Mouse (Mus musculus) CH12.LX (cell line): ENCODE measurements around the gene Krtap17-1. TPM values are rescaled to one million over a fixed set of nuclear protein-coding genes. Genes with fewer than 3 reads are reported as not detected.

Experiments used
- DNase-seq: peaks from one replicate; pipeline ENCODE4 v3.0.0-alpha.2; 2013; ENCODE audit errors: extremely low read depth
- H3K27ac ChIP-seq: 2 replicates; pipeline ENCODE4 v1.5.1; 2012; ENCODE audit warnings: low read depth, mild to moderate bottlenecking, control low read depth, moderate library complexity; ENCODE audit not compliant: insufficient read depth
- H3K27me3 ChIP-seq: replicated peaks from 2 replicates; pipeline ENCODE3; 2012; ENCODE audit warnings: inconsistent platforms
- H3K36me3 ChIP-seq, 2 experiments: replicated peaks in 1 of 2; 2 replicates each; pipeline versions ENCODE3 to v1.6.1; 2012; ENCODE audit warnings: inconsistent platforms in 1 of 2, low read length in 1 of 2, mild to moderate bottlenecking in 1 of 2, mixed read lengths in 1 of 2, moderate library complexity in 1 of 2; ENCODE audit not compliant: control insufficient read depth in 1 of 2, insufficient read depth in 1 of 2
- H3K4me1 ChIP-seq, 2 experiments: 2 replicates each; pipeline ENCODE4 v1.6.1; 2012; ENCODE audit warnings: inconsistent platforms in 1 of 2, moderate library complexity in 1 of 2; ENCODE audit not compliant: insufficient read depth in 2 of 2, control insufficient read depth in 1 of 2
- H3K4me2 ChIP-seq: 2 replicates; pipeline ENCODE4 v1.6.1; 2012; ENCODE audit warnings: low read depth, mild to moderate bottlenecking, control low read depth; ENCODE audit not compliant: poor library complexity, insufficient read depth, severe bottlenecking
- H3K4me3 ChIP-seq, 3 experiments: fragments of 150-350 bp in 1 of 3; sonication (generic) in 1 of 3; replicated peaks in 1 of 3; 2 replicates each; pipeline versions ENCODE3 to v1.5.1; 2011 to 2012; ENCODE audit warnings: low read depth in 2 of 3, low read length in 2 of 3, mild to moderate bottlenecking in 2 of 3, moderate library complexity in 2 of 3, control low read depth in 1 of 3, improper control_type of control experiment in 1 of 3, inconsistent platforms in 1 of 3, mixed read lengths in 1 of 3; ENCODE audit not compliant: poor library complexity in 1 of 3
- H3K79me2 ChIP-seq: replicated peaks from 2 replicates; pipeline ENCODE4 v1.6.1; 2012; ENCODE audit warnings: mild to moderate bottlenecking, moderate library complexity; ENCODE audit not compliant: control insufficient read depth, poor library complexity, insufficient read depth, severe bottlenecking; ENCODE audit errors: extremely low read depth
- H3K9ac ChIP-seq: 2 replicates; pipeline ENCODE4 v1.6.1; 2012; ENCODE audit warnings: low read depth, mild to moderate bottlenecking, control low read depth, moderate library complexity; ENCODE audit not compliant: insufficient read depth
- H3K9me3 ChIP-seq: replicated peaks from 2 replicates; pipeline ENCODE3; 2012; ENCODE audit warnings: low read length, inconsistent platforms, mixed read lengths
- CHD1 ChIP-seq: IDR thresholded peaks from 2 replicates; pipeline ENCODE4 v1.6.1; 2012; ENCODE audit warnings: low read depth, low read length, improper control_type of control experiment, inconsistent platforms
- CTCF ChIP-seq, 2 experiments: IDR thresholded peaks in 1 of 2; conservative IDR thresholded peaks in 1 of 2; 2 replicates each; pipeline ENCODE4 v1.5.1; 2011 to 2012; ENCODE audit warnings: low read depth in 2 of 2, low read length in 2 of 2, improper control_type of control experiment in 1 of 2, inconsistent platforms in 1 of 2, mild to moderate bottlenecking in 1 of 2, moderate library complexity in 1 of 2
- ETS1 ChIP-seq: conservative IDR thresholded peaks from 2 replicates; pipeline ENCODE4 v1.6.1; 2012; ENCODE audit warnings: low read depth, mild to moderate bottlenecking, inconsistent platforms, low read length, improper control_type of control experiment, moderate library complexity
- HCFC1 ChIP-seq: IDR thresholded peaks from 2 replicates; pipeline ENCODE4 v1.6.1; 2012; ENCODE audit warnings: low read depth, mild to moderate bottlenecking, inconsistent platforms, low read length, improper control_type of control experiment
- JUN ChIP-seq: IDR thresholded peaks from 2 replicates; pipeline ENCODE4 v1.6.1; 2011; ENCODE audit warnings: low read depth, mild to moderate bottlenecking, low read length, improper control_type of control experiment, moderate library complexity; ENCODE audit not compliant: insufficient read depth
- MAFK ChIP-seq: IDR thresholded peaks from 2 replicates; pipeline ENCODE4 v1.6.1; 2011; ENCODE audit warnings: low read length, improper control_type of control experiment; ENCODE audit not compliant: insufficient replicate concordance
- MXI1 ChIP-seq: IDR thresholded peaks from 2 replicates; pipeline ENCODE4 v1.6.1; 2011; ENCODE audit warnings: mild to moderate bottlenecking, low read depth, low read length, improper control_type of control experiment
- MYC ChIP-seq: IDR thresholded peaks from 2 replicates; pipeline ENCODE4 v1.6.1; 2011; ENCODE audit warnings: low read depth, mild to moderate bottlenecking, improper control_type of control experiment, low read length
- POLR2A ChIP-seq: IDR thresholded peaks from 2 replicates; pipeline ENCODE4 v1.6.1; 2011; ENCODE audit warnings: low read depth, mild to moderate bottlenecking, improper control_type of control experiment, low read length
- RAD21 ChIP-seq: IDR thresholded peaks from 2 replicates; pipeline ENCODE4 v1.6.1; 2011; ENCODE audit warnings: low read depth, mild to moderate bottlenecking, low read length, improper control_type of control experiment, moderate library complexity
- RCOR1 ChIP-seq: conservative IDR thresholded peaks from 2 replicates; pipeline ENCODE4 v1.6.1; 2012; ENCODE audit warnings: low read depth, mild to moderate bottlenecking, inconsistent platforms, low read length, improper control_type of control experiment
- SIN3A ChIP-seq: IDR thresholded peaks from 2 replicates; pipeline ENCODE4 v1.6.1; 2012; ENCODE audit warnings: low read length, improper control_type of control experiment, inconsistent platforms
- SMC3 ChIP-seq: IDR thresholded peaks from 2 replicates; pipeline ENCODE4 v1.6.1; 2011; ENCODE audit warnings: low read depth, low read length, improper control_type of control experiment
- TCF12 ChIP-seq: IDR thresholded peaks from 2 replicates; pipeline ENCODE4 v1.6.1; 2014; ENCODE audit warnings: low read depth, mild to moderate bottlenecking, inconsistent platforms, low read length, improper control_type of control experiment
- USF1 ChIP-seq: IDR thresholded peaks from 2 replicates; pipeline ENCODE4 v1.6.1; 2014; ENCODE audit warnings: low read depth, mild to moderate bottlenecking, inconsistent platforms, low read length, improper control_type of control experiment
- USF2 ChIP-seq: conservative IDR thresholded peaks from 2 replicates; pipeline ENCODE4 v1.6.1; 2011; ENCODE audit warnings: low read depth, low read length, improper control_type of control experiment
- ZC3H11A ChIP-seq: IDR thresholded peaks from 2 replicates; pipeline ENCODE4 v1.6.1; 2012; ENCODE audit warnings: low read depth, mild to moderate bottlenecking, inconsistent platforms, low read length, improper control_type of control experiment
- ZNF384 ChIP-seq: IDR thresholded peaks from 2 replicates; pipeline ENCODE4 v1.6.1; 2012; ENCODE audit warnings: low read depth, low read length, improper control_type of control experiment, inconsistent platforms
- dilution Hi-C: fragments of 300-500 bp; cut with MboI; formaldehyde crosslinking; loops from 2 replicates; pipeline ENCODE4 v1.14.3; 2020; ENCODE audit warnings: low sequenced_read_pairs; ENCODE audit not compliant: extremely low pct_unique_long_range_greater_than_20kb, extremely low pct_ligation_motif_present
- in situ Hi-C: fragments of 300-500 bp; cut with MboI; formaldehyde crosslinking; loops from 3 replicates; pipeline ENCODE4 v1.14.3; 2019; ENCODE audit warnings: low sequenced_read_pairs, low pct_ligation_motif_present, low pct_unique_long_range_greater_than_20kb, mixed read lengths
- polyA plus RNA-seq: library from polyadenylated mRNA; unstranded; fragments of >175 nt; gene quantifications from 2 replicates; pipeline ENCODE4 v1.2.1, GENCODE M21; 2012; ENCODE audit warnings: low read depth; ENCODE audit not compliant: insufficient read length
- total RNA-seq, 2 experiments: library from RNA; depleted of rRNA; stranded (reverse); fragments of 300-350 nt in 1 of 2; fragments of >200 nt in 1 of 2; gene quantifications; 2 replicates each; pipeline ENCODE4 v1.2.3; 2012 to 2014

Krtap17-1 gene
- total and polyA plus RNA-seq, 3 experiments = not detected

- H3K27me3 ChIP-seq = peaks cover 44% of the 10 kb centered on the region
- no peak overlapping the region for H3K4me2 ChIP-seq
- in situ Hi-C loops = loop anchor here (10.0 kb wide), 1 partner anchor 540 kb away; no protein-coding TSS in a partner anchor
- no peaks in the 10 kb centered on the region for H3K36me3 ChIP-seq
- no peak overlapping the region for H3K9ac ChIP-seq
- H3K27ac ChIP-seq = no peak overlapping the region
- TF ChIP-seq MYC (0 out of 2 replicates have a peak, but pooled peaks have one; percentile 27), HCFC1 (no peak), SIN3A (no peak), ZC3H11A (peak; percentile 36; the same call in 1 of the 2 replicates), USF1 (no peak), SMC3 (peak; percentile 85), RAD21 (peak; percentile 96), POLR2A (no peak), JUN (no peak), CHD1 (no peak), CTCF (conservative IDR thresholded peaks at IDR 0.05 in 1 of 2, IDR thresholded peaks at IDR 0.05 in 1 of 2; ENCODE audit: low read depth in 2 of 2, low read length in 2 of 2) (peak; percentile 93 to 94), TCF12 (no peak), USF2 (no peak), ZNF384 (peak; percentile 99), MXI1 (no peak), MAFK (no peak)
- dilution Hi-C loops = no loop called here
- H3K9me3 ChIP-seq = peaks cover 6% of the 10 kb centered on the region
- no peak overlapping the region for H3K4me3 ChIP-seq
- H3K4me1 ChIP-seq = no peaks in the 10 kb centered on the region
- peak; percentile 54 for DNase-seq
- no peaks in the 10 kb centered on the region; the same call in 1 of the 2 replicates for H3K79me2 ChIP-seq
Measured at GRCm38 (mm10) chr11:100004846-100005245, 11.1 kb upstream of the Krtap17-1 start.

DNA sequence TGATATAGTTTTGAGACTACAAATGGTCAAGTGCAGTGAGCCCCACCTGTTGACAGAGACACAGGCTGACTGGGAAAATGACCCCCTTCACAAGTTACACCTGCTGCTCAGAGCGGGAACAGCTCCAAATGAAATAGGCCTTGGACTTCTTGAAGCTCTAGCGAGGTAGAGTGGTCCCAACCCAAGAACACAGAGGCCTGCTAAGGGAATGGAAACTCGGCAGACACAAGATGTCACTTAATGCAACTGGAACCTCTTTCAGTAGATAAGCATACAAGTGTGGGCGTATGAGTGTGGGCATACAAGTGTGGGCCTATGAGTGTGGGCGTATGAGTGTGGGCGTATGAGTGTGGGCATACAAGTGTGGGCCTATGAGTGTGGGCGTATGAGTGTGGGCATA lies 5.3 kb upstream of the Krtap17-1 start:
- H3K4me3 ChIP-seq = no peak overlapping the region
- peaks cover 6% of the 10 kb centered on the region for H3K9me3 ChIP-seq
- H3K36me3 ChIP-seq = no peaks in the 10 kb centered on the region
- no peak overlapping the region for H3K4me2 ChIP-seq
- H3K9ac ChIP-seq = no peak overlapping the region
- no peak for DNase-seq
- peaks cover 61% of the 10 kb centered on the region for H3K27me3 ChIP-seq
- H3K79me2 ChIP-seq = no peaks in the 10 kb centered on the region
- in situ Hi-C loops = no loop called here
- dilution Hi-C loops = no loop called here
- TF ChIP-seq ETS1 (no peak), RCOR1 (no peak)
- TF ChIP-seq, all 38 proteins: peak for 0
- Histone ChIP-seq H3K4me1 (no peaks in the 10 kb centered on the region), H3K27ac (no peak overlapping the region)
